Mouse (Mus musculus) layer of hippocampus, postnatal 25 days (tissue): ENCODE data around the gene Comp. TPM values are rescaled to one million over a fixed set of nuclear protein-coding genes. Genes with fewer than 3 reads are reported as not detected.

ENCODE experiments used
- DNase-seq, 2 experiments: peaks; one replicate each; pipeline ENCODE4 v3.0.0; 2022; ENCODE audit warnings: mixed read lengths in 2 of 2, low spot score in 1 of 2; ENCODE audit errors: extremely low spot score in 1 of 2
- total RNA-seq, 2 experiments: library from RNA; stranded (reverse); gene quantifications; 2 replicates each; pipeline ENCODE4 v1.2.3; 2021

The Comp gene
- total RNA-seq, 2 experiments from 2014 or later = 0.32 to 0.47 TPM

DNA sequence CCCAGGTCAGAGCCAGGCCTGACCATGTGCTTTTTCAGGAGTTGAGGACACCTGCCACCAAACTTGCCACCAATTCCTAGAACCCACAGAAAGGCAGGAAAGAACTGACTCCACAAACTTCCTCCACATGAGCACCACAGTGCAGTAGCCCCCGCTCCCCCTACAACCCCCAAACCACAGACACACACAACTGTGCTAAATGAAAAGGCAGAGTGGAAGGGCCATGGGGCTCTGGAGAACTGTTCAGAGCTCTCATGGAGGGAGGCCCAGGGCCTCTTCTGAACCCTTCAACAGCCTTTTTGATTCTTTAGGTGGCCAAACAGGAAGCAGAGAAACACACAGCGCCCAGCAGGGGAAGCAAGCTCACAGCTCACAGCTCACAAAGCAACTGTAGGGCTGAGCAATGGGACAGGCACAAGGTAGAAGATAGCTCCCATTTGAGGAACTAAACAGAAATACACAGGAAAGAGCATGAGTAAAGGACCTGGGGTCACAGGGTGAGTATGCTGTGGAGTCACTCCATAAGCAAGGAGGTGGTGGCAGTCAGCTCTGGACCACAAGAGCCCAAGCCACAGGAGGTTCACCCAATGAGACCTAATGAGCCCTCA lies 53.0 kb downstream of the Comp start:
- no peak for DNase-seq

DNA sequence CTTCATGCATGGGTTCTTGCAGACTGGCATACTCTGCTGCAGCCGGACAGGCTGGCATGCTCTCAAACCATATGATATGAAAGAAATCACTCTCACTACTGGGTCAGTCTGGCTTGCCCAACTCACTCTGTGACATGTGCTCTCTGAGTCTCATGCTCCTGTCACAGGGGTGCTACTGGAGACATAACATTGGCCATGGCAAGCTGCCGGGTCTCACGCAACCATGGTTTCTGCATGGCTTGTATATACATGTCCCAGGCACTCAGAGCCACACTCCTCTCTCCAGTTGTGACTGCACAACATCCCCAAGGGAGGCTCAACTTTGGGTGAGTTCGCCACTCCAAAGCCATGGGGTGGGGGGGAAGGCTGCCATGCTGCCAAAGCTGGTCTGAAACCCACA lies 57.9 kb downstream of the Comp start:
- DNase-seq = no peak

Other genes starting within 250 kb of the Comp start
- gene Nr2c2ap, start 242.2 kb upstream of the Comp start, total RNA-seq = 10 to 100 TPM; 25.5 to 29.8 TPM
- 10 to 100 TPM; 11.8 to 12.0 TPM for gene Rfxank, start 234.4 kb upstream of the Comp start, total RNA-seq
- gene Borcs8, start 234.1 kb upstream of the Comp start, total RNA-seq = 10 to 100 TPM; 47.0 to 47.5 TPM
- gene Mef2b, start 233.8 kb upstream of the Comp start, total RNA-seq = not detected
- gene Tmem161a, start 201.2 kb upstream of the Comp start, total RNA-seq = 10 to 100 TPM; 48.7 to 59.9 TPM
- 10 to 100 TPM; 34.9 to 42.0 TPM for gene Slc25a42, start 161.3 kb upstream of the Comp start, total RNA-seq
- gene Sugp2, start 139.3 kb upstream of the Comp start, total RNA-seq = 100 to 1,000 TPM; 107 to 133 TPM
- 10 to 100 TPM; 43.4 to 49.4 TPM for gene Armc6, start 139.1 kb upstream of the Comp start, total RNA-seq
- gene Homer3, start 90.7 kb upstream of the Comp start, total RNA-seq = 10 to 100 TPM; 84.4 to 86.0 TPM
- gene Ddx49, start 71.1 kb upstream of the Comp start, total RNA-seq = 10 to 100 TPM; 44.7 to 47.5 TPM
- gene Cope, start 71.0 kb upstream of the Comp start, total RNA-seq = 100 to 1,000 TPM; 123 to 141 TPM
- 100 to 1,000 TPM; 117 to 122 TPM for gene Cers1, start 57.8 kb upstream of the Comp start, total RNA-seq
- 10 to 100 TPM; 14.1 to 19.4 TPM for gene Gdf1, start 43.7 kb upstream of the Comp start, total RNA-seq
- gene Upf1, start 20.3 kb upstream of the Comp start, total RNA-seq = 10 to 100 TPM; 61.8 to 66.1 TPM
- 100 to 1,000 TPM; 166 to 172 TPM for gene Crtc1, start 66.0 kb downstream of the Comp start, total RNA-seq
- 10 to 100 TPM; 54.1 to 60.7 TPM for gene Klhl26, start 103.4 kb downstream of the Comp start, total RNA-seq
- 100 to 1,000 TPM; 318 to 351 TPM for gene Tmem59l, start 113.8 kb downstream of the Comp start, total RNA-seq
- gene Crlf1, start 119.6 kb downstream of the Comp start, total RNA-seq = 10 to 100 TPM; 45.2 to 49.5 TPM
- gene Rex1bd, start 133.2 kb downstream of the Comp start, total RNA-seq = 100 to 1,000 TPM in 1 of 2 experiments, 10 to 100 TPM in 1; 91.1 to 101 TPM
- gene Uba52, start 137.2 kb downstream of the Comp start, total RNA-seq = 1,000 to 10,000 TPM; 1,005 to 1,128 TPM
- gene Fkbp8, start 154.2 kb downstream of the Comp start, total RNA-seq = 100 to 1,000 TPM; 432 to 468 TPM
- 10 to 100 TPM; 37.8 to 38.0 TPM for gene Kxd1, start 154.4 kb downstream of the Comp start, total RNA-seq
- 10 to 100 TPM; 20.3 to 23.5 TPM for gene Ell, start 165.9 kb downstream of the Comp start, total RNA-seq
- 10 to 100 TPM; 41.5 to 47.0 TPM for gene Isyna1, start 220.8 kb downstream of the Comp start, total RNA-seq
- gene Ssbp4, start 235.3 kb downstream of the Comp start, total RNA-seq = 100 to 1,000 TPM; 285 to 304 TPM
- 1 to 10 TPM in 1 of 2 experiments, under 1 TPM in 1; 0.63 to 1.0 TPM for gene Lrrc25, start 242.6 kb downstream of the Comp start, total RNA-seq